ENCODE assay signal across 11 mouse cellular contexts in genomic region chr8:89838494-89838893, GRCm38 (mm10).
"Had no signal": no experiment of that assay in that cellular context is flagged by ENCODE, and none has a peak within 500 bp of the region (broad histone marks: within the 10 kb centered on the region; RNA-seq: fewer than 3 reads in every experiment).

No protein-coding gene starts in this region.

- H3K9me3 ChIP-seq: intestine, embryonic 15.5 days; kidney, embryonic 15.5 days; limb, embryonic 13.5 days; lung, embryonic 15.5 days; midbrain, embryonic 13.5 days had no signal

- H3K9ac ChIP-seq: intestine, embryonic 15.5 days; kidney, embryonic 15.5 days; limb, embryonic 13.5 days; lung, embryonic 15.5 days; midbrain, embryonic 13.5 days had no signal

- H3K27me3 ChIP-seq: intestine, embryonic 15.5 days; kidney, embryonic 15.5 days; limb, embryonic 13.5 days; lung, embryonic 15.5 days; midbrain, embryonic 13.5 days had no signal

- H3K27ac ChIP-seq: intestine, embryonic 15.5 days; kidney, embryonic 15.5 days; layer of hippocampus, adult 2 months; limb, embryonic 13.5 days; lung, embryonic 15.5 days; midbrain, embryonic 13.5 days had no signal

- H3K4me1 ChIP-seq: intestine, embryonic 15.5 days; kidney, embryonic 15.5 days; lung, embryonic 15.5 days; midbrain, embryonic 13.5 days had no signal

- H3K4me2 ChIP-seq: intestine, embryonic 15.5 days; kidney, embryonic 15.5 days; limb, embryonic 13.5 days; liver, embryonic 11.5 days; lung, embryonic 15.5 days; midbrain, embryonic 13.5 days had no signal

- H3K4me3 ChIP-seq: intestine, embryonic 15.5 days; kidney, embryonic 15.5 days; layer of hippocampus, adult 2 months; limb, embryonic 13.5 days; lung, embryonic 15.5 days; midbrain, embryonic 13.5 days had no signal

- ATAC-seq: intestine, embryonic 15.5 days; midbrain, embryonic 13.5 days had no signal

- H3K36me3 ChIP-seq: intestine, embryonic 15.5 days; kidney, embryonic 15.5 days; limb, embryonic 13.5 days; lung, embryonic 15.5 days; midbrain, embryonic 13.5 days had no signal

- DNase-seq: kidney, adult 2 months; kidney, postnatal 4 days; right cerebral cortex, postnatal 14 days; thymus, postnatal 36 days had no signal
